Mouse (Mus musculus) B cell, adult 62 days (primary cell): ENCODE results near the gene Mcl1. TPM values are rescaled to one million over a fixed set of nuclear protein-coding genes. Genes with fewer than 3 reads are reported as not detected.

Experiments
- total RNA-seq: library from RNA; stranded (reverse); gene quantifications from 4 replicates; pipeline ENCODE4 v1.2.4, GENCODE M21; 2023

Gene Mcl1
- 366 to 452 TPM (median 394 TPM) in 4 replicates for total RNA-seq

DNA sequence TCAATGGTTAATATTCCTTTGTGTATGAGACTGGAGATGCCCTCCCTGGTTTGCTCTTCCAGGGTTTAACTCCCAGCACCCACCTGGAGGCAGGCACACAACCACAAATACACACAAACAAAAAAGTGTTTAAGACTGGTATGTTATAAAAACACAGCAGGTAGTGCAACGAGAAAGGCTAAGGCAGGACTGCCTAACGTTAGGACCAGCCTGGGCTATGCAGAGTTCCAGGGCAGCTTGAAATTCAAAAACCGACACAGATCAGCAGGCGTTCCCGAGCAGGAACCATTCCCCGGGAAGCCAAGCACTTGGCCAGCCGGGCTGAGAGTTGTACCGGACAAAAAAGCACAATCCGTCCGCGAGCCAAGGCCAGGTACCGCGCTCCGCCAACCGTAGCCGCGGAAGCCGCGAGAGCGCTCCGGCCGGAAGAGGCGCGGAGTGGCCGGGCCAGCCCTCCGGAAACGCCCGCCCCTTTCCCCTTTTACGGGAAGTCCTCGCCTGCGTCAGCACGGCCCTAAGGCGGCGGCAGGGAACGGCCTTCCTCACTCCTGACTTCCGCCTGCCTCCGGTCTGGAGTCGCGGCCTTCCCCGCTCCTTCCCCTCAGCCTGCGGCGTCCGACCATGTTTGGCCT lies at the start of gene Mcl1:
Gene Mcl1, plus strand, starts transcription at position 553 of the 632 bp plus-strand sequence.

DNA sequence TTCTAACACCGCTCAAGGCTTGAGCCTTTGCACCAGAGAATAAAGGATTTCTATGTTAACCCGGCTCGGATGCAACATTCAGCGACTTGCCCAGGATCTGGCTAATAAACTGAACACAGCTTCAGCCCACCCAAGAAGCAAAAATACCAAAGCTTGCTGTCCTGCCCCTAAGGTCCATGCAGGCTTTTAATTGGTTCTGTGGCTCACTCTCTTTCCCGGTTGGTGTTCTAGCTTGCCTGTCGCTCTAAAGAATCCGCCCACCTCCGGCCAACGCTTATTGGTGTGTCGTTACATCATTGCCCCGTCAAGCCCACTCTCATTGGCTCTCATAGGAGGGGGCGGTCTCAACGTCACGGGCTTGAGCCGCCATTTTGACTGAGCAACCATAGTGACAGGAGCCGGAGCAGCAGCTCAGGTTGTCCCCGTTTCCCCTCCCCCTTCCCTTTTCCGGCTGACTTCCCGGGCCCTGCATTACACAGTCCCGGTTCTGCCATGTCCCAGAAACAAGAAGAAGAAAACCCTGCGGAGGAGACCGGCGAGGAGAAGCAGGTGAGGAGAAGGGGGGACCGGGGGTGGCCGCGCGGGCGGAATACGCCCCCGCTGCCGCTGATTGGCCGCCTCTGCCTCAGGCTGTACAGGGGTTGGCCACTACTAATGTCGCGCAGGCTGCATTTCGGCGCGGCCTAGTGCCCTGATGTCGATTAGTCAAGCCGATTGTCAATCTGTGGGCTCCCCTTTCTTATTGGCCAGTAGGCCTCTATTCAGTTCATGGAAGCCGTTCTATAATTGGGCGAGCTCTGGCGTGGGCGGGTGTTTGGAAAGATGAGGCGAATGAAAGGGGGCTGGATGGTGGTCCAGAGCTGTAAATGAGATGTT lies 33.7 kb upstream of the Mcl1 start, which contains the start of gene Ensa:
Gene Ensa, plus strand, starts transcription at position 366 of the 876 bp plus-strand sequence.

DNA sequence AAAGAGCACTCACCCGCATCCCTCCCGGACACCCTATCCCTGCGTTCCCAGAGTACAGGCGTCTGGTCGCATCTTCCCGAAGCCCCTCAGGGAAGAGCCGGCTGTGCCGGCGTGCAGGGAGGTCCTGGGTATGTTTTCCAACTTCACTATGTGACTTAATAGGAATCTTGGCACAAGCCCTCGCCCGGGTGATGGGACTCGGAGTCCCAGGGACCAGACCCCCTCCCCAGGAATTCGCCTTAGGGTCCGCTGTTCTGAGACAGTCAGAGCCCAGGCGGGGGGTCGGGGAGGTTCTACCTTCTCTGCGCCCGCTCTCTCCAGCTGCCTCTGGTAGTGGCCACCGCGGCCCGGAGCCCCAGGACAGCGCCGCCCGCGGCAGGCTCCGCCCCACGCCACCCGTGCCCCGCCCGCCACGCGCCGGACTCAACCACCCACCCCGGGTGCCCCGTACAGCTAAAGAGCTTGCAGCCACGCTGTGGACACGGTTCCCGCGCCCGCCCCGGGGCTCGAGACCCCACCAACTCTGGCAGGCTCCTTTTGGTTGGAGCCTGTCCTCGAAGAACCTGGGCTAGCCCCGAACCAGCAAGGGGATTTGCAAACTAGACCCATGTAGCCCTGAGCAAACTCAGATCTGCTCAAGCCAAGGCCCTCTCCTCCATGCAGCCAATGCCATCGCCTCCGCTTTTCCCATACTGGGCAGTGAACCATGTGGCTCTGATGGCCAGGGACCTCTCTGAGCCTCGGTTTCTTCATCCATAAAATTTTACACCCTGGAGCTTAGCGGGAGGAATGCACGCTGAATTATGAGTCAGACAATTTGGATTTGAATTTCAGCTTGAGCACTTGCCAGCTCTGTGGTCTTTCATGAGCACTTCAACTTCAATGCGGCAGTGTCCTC lies 29.2 kb downstream of the Mcl1 start, which contains the start of gene Adamtsl4:
Gene Adamtsl4, minus strand, starts transcription at position 394 of the 898 bp plus-strand sequence.

Other genes with a start within 250 kb of the Mcl1 start
- 84.3 to 103 TPM (median 88.9 TPM) in 4 replicates for gene Arnt, start 224.4 kb upstream of the Mcl1 start, total RNA-seq
- 1.3 to 2.5 TPM (median 1.4 TPM) in 4 replicates for gene Ctsk, start 159.5 kb upstream of the Mcl1 start, total RNA-seq
- 409 to 475 TPM (median 445 TPM) in 4 replicates for gene Ctss, start 132.0 kb upstream of the Mcl1 start, total RNA-seq
- 0.38 TPM in 1 of 4 replicates, not detected in the others for gene Hormad1, start 99.1 kb upstream of the Mcl1 start, total RNA-seq
- 21.4 to 27.8 TPM (median 25.2 TPM) in 4 replicates for gene Golph3l, start 69.9 kb upstream of the Mcl1 start, total RNA-seq
- 128 to 134 TPM (median 132 TPM) in 4 replicates for gene Ensa, start 33.8 kb upstream of the Mcl1 start, total RNA-seq
- gene Adamtsl4, start 29.1 kb downstream of the Mcl1 start, total RNA-seq: 12.4 to 19.6 TPM (median 13.0 TPM) in 4 replicates
- gene Ecm1, start 80.8 kb downstream of the Mcl1 start, total RNA-seq: 5.4 to 8.5 TPM (median 7.0 TPM) in 4 replicates
- 72.4 to 79.5 TPM (median 74.5 TPM) in 4 replicates for gene Tars2, start 101.4 kb downstream of the Mcl1 start, total RNA-seq
- gene Rprd2, start 160.1 kb downstream of the Mcl1 start, total RNA-seq: 94.1 to 102 TPM (median 101 TPM) in 4 replicates
- 91.6 to 109 TPM (median 97.6 TPM) in 4 replicates for gene Prpf3, start 197.1 kb downstream of the Mcl1 start, total RNA-seq
- gene Mrps21, start 212.7 kb downstream of the Mcl1 start, total RNA-seq: 90.6 to 114 TPM (median 96.0 TPM) in 4 replicates
- 239 to 260 TPM (median 248 TPM) in 4 replicates for gene Ciart, start 223.5 kb downstream of the Mcl1 start, total RNA-seq
- gene BC028528, start 233.2 kb downstream of the Mcl1 start, total RNA-seq: 56.7 to 71.3 TPM (median 66.1 TPM) in 4 replicates
- gene Aph1a, start 235.2 kb downstream of the Mcl1 start, total RNA-seq: 54.4 to 67.2 TPM (median 56.9 TPM) in 4 replicates
- gene Car14, start 245.9 kb downstream of the Mcl1 start, total RNA-seq: not detected in 4 replicates